Mouse (Mus musculus): ENCODE results near the gene Fto.
A peak's percentile ranks its signal among the peaks of the same experiment; 100 is the strongest.

Fto gene

GRCm38 (mm10) chr8:91448667-91449329, 135.5 kb downstream of the Fto start:
- no peak for DNase-seq (ENCODE audit: low spot score in 2 of 2)

GRCm38 (mm10) chr8:91454926-91455325, 141.6 kb downstream of the Fto start:
- no peak for DNase-seq (ENCODE audit: low spot score in 2 of 2)

DNA sequence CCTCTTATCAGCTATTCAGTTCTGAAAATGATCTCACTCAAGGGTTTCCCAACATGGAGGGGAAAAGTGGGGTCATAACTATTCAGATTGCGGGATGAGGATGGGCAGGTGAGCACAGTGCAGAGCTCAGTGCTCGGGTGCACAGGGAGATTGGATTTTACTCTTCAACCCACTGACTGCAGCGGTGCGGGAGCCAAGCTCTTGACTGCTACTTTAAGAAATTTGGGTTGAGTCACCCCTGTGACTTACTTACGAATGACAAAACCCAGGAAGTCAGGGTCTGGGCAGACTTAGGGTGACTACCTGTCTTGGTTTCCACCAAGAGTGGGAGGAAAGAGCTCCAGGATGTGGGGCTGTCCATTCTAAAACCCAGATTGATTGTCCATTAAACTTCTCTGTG, 142.3 kb downstream of the Fto start:
- no peak for DNase-seq (ENCODE audit: low spot score in 2 of 2)

DNA sequence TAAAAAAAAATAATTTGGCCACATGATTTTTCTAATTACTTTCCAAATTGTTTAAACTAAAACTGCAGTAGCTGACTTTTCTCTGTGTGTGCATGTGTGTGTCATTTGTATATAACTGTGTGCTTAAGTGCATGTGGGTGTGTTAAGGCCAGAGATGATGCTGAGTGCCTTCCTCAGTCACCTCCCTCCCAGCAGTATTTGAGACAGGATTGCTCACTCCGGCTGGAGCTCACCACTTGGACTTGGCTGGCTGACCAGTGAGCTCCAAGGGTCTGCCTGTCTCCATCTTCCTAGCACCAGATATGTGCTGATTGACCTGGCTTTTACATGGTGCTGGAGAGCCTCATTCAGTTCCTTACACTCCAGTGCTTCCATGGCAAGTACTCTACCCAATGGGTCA, 144.7 kb downstream of the Fto start:
- no peak for DNase-seq (ENCODE audit: low spot score in 2 of 2)

GRCm38 (mm10) chr8:91460965-91461364, 147.6 kb downstream of the Fto start:
- DNase-seq (ENCODE audit: low spot score in 2 of 2), result no peak

DNA sequence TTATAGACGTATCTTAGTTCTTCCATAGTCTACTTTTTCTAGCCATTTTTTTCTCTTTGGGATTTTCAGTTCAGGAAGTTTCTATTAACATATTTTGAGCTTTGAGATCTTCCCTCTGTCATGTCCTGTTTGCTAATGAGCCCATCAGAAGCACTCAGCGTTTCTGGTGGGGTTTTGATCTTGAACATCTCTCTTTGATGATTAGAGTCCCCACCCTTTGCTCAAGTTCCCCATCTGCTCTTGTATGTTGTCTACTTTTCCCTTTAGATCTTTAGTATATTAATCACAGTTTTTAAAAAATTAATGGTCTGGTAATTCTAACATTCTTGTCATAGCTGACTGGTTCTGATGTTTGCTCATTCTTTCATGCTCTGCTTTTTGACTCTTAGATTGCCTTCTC, 150.4 kb downstream of the Fto start:
- no peak for DNase-seq (ENCODE audit: low spot score in 2 of 2)

GRCm38 (mm10) chr8:91467463-91467862, 154.1 kb downstream of the Fto start:
- no peak for DNase-seq (ENCODE audit: low spot score in 2 of 2)

DNA sequence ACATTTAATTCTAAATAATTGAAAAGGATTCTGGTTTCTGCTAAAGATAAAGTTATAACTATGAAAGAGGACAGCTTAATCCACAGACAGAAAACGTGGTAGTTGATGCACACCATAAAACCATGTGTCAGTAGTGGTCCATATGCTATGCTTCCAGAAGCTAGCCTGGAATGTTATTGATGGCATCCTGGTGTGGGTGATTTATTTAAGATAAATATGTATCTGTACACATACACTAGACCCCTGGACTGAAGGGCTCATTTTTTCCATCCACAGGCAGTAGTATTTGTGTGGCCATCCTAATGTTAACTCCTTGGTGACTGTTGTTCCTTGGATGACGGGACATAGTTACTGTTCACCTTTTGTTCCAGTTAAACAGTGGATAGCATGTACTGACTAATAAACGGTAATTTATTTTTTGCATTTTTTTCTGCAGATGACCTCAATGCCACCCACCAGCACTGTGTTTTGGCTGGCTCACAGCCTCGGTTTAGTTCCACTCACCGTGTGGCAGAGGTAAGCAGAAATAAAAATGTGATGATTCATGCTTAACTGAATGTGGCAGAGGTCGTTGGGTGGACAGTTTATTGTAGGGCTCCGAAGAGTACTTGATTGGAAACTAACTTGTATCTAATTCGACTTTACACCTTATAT, 154.7 kb downstream of the Fto start:
- no peak for DNase-seq (ENCODE audit: low spot score in 2 of 2)

- DNase-seq (ENCODE audit: low spot score in 2 of 2), result no peak
Measured at GRCm38 (mm10) chr8:91469441-91469840, 156.1 kb downstream of the Fto start.

DNA sequence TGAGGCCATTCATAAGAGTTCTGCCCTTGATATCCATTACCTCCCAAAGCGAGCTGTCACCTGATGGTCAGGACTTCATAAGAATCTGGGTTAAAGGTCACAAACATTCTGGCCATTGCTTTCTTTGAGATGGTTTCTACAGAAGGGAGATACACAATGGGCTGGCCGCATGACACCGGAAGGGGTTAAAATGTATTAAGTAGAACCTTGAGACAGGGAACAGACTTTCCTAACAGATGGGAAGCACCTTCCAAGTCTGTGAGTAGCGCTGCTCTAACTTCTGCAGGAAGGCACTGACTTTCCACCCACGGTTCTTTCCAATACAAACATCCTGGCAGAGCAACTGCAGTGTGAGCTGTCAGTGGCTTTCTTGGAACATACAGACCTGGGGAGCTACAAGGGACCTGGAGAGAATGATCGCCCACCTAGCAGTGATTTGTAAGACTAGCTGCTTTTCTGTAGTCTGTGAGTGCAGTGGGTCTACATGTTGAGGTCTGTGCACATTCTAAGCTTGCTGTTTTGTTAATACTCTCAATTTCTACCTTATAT, 161.5 kb downstream of the Fto start:
- peak; percentile 28 to 44 for DNase-seq (ENCODE audit: low spot score in 2 of 2)

GRCm38 (mm10) chr8:91476988-91477387, 163.7 kb downstream of the Fto start:
- no peak for DNase-seq (ENCODE audit: low spot score in 2 of 2)

DNA sequence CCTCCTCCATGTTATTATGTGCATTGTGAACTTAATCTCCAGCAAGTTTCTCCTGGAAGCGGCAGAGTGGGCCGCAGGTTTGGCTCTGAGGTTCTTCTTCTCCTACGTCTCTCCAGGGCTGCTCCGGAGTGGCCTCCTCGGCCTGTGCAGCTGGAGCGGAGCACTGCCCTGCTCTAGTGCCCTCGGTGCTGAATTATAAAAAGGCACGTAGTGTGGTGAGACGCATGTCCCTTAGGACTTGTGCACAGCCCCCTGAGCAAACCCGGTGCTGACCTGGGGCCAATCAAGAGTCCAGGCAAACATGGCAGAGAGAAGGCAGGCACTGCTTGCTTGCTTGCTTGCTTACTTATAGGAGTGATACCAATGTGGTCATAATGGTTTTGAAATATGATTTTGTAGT, 164.1 kb downstream of the Fto start:
- DNase-seq (ENCODE audit: low spot score in 2 of 2), result no peak

DNA sequence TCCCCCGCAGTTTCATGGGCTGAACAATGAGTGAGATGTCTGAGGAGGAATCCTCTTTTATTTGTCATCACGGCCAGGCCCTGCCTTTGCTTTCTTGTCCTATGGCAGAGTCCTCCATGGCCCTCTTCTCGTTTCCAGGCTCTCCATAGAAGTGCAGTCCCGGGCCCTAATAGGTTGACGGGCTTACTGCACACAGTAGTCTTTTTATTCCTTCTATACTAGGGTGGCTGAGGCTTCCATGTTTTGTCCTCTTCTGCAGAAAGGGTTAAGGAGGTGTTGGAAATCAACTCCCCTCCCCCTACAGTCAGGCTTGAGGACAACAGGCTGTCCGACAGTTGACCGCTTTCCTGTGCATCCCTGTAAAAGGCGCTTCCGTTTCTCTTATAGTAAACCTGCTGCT, 169.2 kb downstream of the Fto start:
- no peak for DNase-seq (ENCODE audit: low spot score in 2 of 2)

GRCm38 (mm10) chr8:91486394-91486793, 173.1 kb downstream of the Fto start:
- DNase-seq (ENCODE audit: low spot score in 2 of 2), result no peak

DNA sequence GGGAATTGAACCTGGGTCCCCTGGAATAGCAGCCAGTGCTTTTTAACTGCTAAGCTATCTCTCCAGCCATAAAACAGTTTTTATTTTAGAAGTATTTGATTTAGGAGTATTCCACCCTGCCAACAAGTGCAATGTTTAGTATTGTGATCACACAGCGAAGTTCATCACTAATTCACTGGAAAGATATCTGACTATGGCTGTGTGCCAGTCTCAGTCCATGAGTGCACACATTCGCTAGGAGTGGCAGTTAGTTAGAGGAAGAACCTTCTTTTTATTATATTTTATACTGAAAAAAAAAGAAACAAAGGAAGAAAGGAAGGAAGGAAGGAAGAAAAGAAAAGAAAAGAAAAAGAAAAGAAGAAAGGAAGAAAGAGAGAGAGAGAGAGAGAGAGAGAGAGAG, 174.1 kb downstream of the Fto start:
- no peak for DNase-seq (ENCODE audit: low spot score in 2 of 2)

DNA sequence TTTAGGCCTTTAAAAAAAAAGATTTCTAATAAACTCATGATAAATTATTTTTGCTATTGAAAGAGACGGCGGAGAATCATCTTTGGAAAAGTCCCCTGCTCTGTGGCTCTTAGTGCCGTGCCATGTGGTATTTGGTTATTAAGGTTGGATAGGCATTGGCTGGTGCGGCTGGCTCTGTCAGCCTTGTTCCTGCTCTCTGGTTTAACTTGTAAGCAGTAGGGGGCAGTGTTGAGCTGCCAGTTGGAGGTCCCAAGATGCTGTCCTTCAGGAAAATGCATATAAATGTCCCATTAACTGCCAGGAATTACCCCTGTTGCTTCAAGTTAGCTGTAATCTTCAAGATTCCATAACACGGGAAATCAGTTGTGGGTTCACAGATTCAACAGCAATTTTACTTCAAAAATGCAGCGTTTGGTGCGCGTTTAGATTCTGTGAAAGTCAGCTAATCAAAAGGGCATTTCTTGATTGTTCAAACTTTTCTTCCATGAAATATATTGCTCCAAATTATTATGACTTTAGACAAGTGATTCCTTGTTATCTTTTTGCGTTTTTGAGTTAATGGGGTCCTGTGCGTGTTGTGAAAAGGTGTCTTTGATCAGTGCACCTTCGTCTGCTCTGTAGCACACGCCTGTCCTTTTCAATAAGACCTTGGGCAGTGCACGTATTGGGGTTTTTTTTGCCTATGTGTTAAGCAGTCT, 174.9 kb downstream of the Fto start:
- peak; percentile 68 to 77 for DNase-seq (ENCODE audit: low spot score in 2 of 2)

DNA sequence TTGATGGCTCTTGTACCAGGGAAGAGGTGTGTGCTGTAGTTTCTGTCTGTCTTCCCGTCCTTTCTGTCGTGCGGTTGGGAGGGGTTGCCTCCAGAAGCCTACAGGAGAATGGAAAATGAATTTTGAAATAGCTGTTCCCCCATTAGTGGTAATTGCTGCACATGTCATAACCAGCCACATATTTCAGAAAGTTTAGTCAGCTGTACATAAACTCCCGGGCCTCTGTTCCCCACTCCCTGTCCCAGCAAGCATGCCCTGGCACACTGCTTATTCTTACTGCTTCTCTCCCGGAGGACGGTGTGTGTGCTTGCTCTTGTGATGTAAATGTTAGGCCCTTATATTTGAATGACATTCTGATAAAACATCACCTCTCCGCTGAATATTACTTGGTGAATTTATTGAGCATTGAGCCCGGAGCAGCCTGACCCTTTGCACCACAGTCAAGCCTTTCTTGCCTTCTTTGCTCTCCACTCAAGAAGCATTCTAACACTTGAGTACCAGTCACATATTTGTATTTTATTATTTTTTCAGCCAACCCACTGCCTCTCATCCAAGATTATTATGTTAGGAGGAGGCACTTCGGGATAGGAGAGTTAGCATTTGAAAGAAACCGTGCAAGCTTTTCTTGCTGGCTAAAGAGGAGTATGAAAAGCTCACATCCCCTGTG, 175.6 kb downstream of the Fto start:
- no peak for DNase-seq (ENCODE audit: low spot score in 2 of 2)

DNA sequence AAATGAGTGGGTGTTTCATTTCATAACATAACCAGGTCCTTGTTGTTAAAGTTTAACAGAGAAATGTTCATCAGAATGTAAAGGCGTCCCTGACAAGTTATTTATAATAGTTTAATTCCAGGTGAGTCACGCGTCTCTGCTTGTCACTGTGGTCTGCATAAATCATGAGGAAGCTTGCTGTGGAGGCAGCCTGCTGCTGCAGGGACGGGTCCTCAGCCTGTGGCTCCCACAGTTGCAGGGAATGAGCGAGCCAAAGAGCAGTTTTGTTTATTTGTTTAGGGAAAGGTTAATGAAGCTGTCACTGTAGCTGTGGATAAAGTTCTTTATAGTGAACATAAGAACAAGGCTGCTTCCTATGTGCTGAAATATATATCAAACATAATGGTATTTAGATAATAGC, 176.7 kb downstream of the Fto start:
- DNase-seq (ENCODE audit: low spot score in 2 of 2), result no peak

DNA sequence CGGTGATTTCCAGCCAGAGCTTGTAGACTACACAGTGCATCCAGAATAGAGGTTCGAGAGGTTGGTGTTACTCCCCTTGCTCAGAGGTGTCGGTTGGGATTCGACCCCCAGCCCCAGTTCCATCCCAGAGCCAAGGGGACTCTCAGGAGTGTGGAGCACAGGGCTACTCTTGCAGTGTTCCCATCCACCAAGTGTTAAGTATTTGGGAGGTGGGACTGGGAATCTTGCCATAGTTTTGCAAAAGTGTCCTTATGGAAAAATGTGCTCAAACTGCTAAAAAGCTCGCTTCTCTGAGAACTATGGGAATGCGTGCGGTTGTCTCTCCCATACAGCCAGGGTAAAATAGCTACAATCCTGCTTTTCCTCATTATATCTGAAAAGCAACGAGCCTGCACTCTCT, 180.0 kb downstream of the Fto start:
- DNase-seq (ENCODE audit: low spot score in 2 of 2), result no peak

DNA sequence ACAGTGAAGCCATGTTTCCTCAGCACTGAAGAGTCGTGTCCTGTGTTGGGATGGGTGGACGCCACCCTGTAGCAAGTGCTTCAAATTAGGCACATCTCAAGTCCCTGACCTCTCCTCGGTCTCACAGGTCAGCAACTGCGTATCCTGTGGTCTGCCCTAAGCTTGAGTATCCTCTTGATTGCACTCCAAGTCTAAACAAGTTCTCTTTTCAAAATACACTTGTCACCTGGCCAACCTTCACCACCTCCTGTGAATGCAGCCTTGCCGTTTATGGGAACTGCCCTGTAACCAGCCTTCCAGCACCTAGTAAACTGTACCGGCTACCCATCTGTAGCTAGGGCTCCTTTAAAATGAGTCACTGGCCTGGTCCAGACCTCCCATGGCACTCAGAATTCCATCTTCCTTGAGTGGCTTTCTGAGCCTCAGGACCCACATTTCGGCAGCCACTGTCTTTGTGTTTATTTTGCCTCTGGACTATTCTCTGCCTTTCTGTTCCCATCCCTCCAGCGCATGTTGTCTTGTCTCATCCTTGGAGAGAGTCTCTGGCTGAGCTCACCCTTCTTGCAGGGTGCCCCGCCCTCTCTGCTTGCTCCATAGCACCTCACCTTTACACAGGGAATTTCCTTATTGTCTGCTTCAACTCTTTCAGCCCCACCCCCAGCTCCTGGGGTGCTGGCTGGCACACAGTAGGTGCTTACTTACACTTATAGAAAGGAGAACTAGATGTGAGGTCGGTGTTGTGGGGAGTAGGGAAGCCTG, 181.4 kb downstream of the Fto start:
- no peak for DNase-seq (ENCODE audit: low spot score in 2 of 2)

DNA sequence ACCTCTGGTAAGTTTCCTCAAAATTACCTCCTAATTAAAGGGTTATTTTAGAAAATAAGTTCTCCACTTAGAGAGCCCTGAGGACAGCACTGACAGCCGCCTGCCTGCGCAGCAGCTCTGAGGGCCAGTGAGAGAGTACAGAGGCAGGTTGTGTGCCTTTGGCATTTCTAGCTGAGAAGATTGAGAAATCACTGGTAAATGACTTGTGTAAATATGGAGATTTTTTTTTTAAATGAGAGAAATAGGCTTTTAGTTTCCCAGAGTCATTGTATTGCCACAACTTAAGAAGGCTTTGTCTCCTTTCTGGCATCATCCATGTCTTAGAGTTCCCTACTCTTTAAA, 181.9 kb downstream of the Fto start:
- DNase-seq (ENCODE audit: low spot score in 2 of 2), result no peak

DNA sequence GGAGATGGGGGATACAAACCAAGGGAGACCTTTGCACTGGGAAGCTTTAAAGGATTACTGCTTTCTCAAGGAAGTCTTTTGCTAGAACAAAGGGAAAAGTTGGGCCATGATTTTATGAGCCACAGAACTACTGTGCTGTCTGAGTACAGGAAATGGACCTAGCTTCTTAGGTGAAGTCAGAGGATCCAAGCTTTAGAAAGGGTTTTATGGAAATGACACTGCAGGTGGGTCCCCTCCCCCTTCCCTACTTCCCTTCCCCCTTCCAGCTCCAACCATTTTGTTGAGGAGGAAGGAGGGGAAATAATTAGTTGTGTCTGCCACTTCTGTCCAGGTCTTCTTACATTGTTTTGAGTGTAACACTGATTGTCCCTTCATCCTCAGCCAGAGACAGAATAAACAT, 182.7 kb downstream of the Fto start:
- DNase-seq (ENCODE audit: low spot score in 2 of 2), result no peak

Measured in right cerebral cortex, adult 2 months (tissue).